Mouse (Mus musculus) kidney, postnatal 36 days (tissue): ENCODE data around the gene Mid1.
A peak's percentile ranks its signal among the peaks of the same experiment; 100 is the strongest.
"Not testable (repeated sequence)": the region's sequence is repeated elsewhere in the genome, so short reads cannot be mapped to it uniquely, and the experiment has no call there.

Source experiments
- DNase-seq, 2 experiments: peaks; one replicate each; pipeline ENCODE4 v3.0.0; 2021 to 2022; ENCODE audit warnings: mixed read lengths in 2 of 2

Mid1 gene

GRCm38 (mm10) chrX:169972791-169973494 is 287.9 kb downstream of the Mid1 start:
- not testable (repeated sequence) for DNase-seq

- peak in 1 of 2 experiments; percentile 1 for DNase-seq
These were observed 288.8 kb downstream of the Mid1 start for GRCm38 (mm10) chrX:169973806-169974205.

DNA sequence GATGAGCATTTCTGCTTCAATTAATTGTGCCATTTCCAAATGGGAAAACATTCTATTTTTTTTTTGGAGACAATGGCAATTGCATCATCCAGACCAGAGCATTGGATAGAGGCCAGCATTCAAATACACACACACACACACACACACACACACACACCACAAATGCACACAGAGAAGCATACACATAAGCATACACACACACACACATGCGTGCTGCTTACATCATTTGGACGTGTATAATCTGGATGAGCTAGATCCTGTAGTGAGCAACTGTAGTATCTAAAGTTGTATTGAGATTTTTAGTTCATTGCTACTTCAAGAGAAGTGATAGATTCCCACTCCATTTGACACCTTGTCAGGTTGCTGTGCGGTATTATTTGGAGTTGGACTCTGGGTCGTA is 289.5 kb downstream of the Mid1 start:
- peak in 1 of 2 experiments; percentile 5 for DNase-seq

DNA sequence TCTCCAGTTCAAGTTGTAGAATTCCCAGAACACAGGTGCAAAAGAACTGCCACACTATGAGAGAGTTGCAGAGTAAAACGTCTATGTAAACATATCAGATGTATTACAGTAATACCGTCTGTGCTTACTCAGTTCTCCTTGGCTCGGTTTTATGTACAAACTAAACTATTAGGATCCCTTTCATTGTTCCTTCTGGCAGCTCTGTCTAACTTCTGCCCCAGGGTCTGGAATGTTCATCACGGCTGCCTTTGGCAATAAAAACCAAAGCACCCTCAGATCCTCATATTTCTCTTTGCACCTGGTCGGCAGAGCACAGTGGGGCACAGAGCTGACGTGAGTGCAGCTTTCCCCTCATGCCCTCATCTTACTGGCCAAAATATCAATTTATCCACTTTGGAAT is 290.0 kb downstream of the Mid1 start:
- DNase-seq: not testable (repeated sequence)

DNA sequence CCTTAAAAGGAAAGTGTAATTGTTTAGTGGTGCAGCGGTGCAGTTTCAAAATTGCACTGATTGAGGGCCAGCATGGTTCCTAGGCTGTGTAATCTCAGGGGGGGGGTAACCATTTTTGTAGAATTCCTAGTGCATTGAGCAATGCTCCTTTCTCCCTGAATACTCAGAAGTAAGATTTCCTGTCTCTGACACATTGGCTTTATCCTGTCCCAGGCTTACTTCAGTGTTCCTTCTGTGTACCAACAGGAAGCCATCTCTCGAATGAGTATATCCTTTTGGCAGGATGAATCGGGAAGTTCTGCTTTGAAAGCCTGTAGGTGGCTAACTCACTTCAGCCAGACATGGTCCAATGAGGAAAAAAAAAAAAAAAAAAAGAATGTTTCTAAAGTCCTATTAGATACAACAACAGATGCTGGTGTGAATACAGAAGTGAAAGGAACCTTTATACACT is 290.7 kb downstream of the Mid1 start:
- peak in 1 of 2 experiments; percentile 69 for DNase-seq

GRCm38 (mm10) chrX:169976340-169976739 is 291.3 kb downstream of the Mid1 start:
- not testable (repeated sequence) for DNase-seq

DNA sequence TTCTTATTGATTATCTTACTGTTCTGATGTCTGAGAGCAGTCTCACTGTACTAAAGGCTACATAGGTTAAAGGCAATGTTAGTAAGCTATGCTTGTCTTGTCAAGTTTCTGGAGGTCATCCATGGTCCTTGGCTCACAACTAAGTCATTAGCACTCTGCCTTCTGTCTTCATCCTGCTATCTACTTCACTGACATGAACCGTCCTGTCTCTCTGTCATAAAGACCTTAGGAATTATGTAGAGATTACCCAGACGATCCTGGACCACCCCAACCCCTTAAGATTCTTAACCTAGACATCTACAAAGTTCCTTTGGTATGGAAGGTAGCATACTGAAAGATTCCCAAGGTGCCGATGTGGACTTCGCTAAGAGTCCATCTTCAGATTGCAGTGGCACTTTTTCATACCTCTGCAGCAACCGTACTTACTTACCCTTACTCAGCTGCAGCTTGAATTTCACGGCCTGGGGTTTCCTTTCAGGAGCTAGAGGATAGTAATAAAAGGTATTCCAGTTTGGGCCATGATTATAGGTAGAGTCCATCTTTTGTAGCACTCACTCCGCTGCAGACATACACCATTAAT is 292.9 kb downstream of the Mid1 start:
- DNase-seq: not testable (repeated sequence)

GRCm38 (mm10) chrX:169978436-169979381 is 293.7 kb downstream of the Mid1 start:
- peak; percentile 55 to 82 for DNase-seq

DNA sequence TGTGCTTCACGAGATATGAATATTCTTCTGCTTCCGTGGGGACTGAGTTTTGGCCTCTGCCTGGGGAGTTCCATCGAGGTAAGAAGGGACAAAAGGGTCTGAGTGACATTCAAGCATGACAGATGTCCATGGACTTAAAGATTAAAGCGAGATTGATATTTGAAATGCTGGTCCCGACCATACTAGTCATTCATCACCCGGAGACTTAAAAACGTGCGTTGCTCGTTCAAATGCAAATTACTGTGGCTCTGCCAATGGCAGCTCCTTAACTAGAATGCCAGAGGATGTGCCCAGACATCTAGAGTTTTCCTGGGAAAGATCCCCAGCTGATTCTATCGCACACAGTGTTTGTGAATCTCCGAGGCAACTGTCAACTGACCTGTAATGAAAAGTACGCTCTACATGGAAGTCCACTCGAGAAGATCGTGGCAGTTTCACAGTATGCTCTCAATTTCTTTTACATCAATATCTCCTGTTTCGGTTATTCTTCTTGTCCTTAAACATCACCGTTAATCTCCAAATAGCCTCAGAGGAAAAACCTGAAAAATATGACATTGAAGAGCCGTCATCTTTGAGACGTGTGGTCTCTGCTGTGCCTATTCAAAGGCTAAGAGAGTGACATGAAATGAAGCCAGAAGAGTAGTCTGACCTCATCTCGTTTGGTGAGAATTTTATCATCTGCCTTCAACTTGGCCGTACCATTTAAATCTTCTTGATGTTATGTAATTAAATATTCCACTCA is 294.6 kb downstream of the Mid1 start:
- DNase-seq: peak in 1 of 2 experiments; percentile 9

DNA sequence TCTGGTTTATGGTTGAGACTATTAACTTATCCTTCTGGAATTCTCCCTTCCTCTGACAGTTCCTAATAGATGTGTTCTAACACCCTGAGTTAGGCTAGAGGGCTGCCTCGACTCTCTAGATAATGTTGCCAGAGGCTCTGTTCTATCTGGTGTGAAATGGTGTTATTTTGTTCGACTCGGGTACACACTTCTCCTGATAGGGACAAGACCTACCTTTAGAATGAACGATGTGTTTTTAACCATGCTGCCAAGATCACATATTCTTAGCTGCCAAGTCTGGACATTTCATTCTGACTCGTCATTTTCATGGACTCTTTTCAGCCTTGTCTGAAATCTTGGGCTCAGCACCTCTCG is 295.2 kb downstream of the Mid1 start:
- not testable (repeated sequence) for DNase-seq

- DNase-seq: no peak
These were observed 295.9 kb downstream of the Mid1 start for GRCm38 (mm10) chrX:169980809-169981289.

DNA sequence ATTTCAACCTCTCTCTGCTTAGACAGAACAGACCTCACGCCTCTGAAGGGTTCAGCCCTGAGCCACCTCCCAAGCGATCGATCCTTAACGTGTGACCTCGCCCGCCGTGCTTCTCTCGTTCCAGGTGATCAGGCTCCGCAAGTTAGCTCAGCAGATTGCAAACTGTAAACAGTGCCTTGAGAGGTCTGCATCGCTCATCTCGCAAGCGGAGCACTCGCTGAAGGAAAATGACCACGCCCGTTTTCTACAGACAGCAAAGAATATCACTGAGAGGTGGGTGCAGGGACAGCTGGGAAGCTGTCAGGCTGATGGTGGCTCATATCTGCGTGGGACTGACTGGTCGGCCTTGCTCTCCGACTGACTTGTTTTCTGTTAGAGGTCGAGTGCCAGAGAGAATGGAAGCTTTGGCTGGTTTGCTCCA is 296.8 kb downstream of the Mid1 start:
- not testable (repeated sequence) for DNase-seq

GRCm38 (mm10) chrX:169982606-169983400 is 297.8 kb downstream of the Mid1 start:
- DNase-seq: not testable (repeated sequence)

- not testable (repeated sequence) for DNase-seq
These were observed 298.6 kb downstream of the Mid1 start for GRCm38 (mm10) chrX:169983401-169984165.

DNA sequence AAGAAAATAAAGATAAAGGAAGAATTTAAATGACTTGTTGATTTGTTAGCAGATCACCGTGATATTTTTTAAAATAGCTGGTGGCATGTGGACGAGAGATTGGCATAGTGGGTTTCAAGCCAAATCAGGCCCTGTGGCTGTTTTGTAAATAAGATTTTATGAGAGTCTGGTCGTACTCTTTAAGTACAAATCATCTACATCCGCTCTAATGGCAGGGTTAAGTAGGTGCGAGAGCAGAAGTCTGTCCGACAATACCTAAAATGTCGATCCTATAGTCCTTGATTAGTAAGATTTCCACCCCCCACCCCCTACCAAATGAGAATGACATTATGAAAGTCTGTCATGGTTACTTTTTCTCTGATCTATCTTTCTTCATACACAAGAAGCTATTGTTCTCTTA is 299.3 kb downstream of the Mid1 start:
- not testable (repeated sequence) for DNase-seq

DNA sequence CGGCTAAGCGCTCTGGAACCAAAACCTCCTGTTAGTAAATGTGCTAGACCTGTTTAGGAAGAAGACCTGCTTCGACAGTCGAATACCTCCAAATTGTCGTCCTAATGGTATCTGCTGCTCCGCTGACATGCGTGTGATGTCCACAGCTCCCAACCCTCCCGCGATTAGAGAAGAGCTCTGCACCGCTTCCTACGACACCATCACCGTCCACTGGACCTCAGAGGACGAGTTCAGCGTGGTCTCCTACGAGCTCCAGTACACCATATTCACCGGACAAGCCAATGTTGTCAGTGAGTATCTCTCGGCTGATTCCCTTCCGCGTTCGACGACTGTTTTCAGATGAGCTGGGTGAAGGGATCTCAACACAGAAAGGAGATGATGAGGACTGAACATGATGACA is 299.9 kb downstream of the Mid1 start:
- not testable (repeated sequence) for DNase-seq

DNA sequence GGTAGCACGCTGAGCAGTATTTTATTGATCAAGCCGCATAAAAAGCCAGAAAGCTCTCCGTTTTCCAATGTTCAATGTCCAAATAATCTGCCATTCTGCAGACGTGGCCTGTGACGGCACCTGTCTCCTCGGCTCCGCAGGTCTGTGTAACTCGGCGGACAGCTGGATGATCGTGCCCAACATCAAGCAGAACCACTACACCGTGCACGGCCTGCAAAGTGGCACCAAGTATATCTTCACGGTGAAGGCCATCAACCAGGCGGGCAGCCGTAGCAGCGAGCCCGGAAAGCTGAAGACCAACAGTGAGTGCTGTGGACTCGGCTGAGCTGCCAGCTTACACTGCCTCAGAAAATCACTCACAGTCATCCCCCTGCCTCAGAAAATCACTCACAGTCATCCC is 300.8 kb downstream of the Mid1 start:
- DNase-seq: not testable (repeated sequence)

DNA sequence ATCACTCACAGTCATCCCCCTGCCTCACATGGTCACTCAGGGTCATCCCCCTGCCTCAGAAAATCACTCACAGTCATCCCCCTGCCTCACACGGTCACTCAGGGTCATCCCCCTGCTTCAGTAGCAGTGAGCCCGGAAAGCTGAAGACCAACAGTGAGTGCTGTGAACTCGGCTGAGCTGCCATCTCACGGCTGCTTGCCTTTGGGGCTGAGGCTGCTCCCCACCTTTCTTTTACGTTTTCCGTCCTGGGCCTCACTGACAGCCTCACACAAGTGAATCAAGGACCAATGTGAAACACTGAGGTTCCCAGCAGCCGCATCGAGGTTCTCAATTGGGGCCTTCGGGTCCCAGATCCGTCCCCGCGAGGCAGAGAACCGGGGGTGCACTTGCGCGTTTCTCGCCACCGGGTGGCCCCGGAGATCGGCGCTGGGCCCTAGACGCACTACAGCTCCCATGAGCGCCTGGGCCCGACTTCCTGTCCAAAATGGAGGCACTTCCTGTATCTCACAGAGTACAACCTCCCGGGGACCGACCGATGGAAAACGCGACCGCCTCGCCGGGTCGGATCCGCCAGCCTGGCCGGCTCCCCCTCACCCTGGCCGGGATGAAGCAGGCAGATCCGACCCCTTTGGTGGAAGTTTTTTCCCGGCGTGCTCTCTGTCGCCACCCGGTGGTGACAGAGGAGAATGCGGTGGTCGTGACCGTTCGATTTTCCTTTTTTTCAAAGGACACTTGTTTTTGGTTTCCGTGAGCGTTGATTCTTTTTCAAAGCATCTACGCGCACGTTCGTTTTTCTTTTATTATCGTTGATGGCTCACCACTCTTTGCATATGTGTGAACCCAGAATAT is 301.7 kb downstream of the Mid1 start:
- DNase-seq: peak; percentile 80 to 86

DNA sequence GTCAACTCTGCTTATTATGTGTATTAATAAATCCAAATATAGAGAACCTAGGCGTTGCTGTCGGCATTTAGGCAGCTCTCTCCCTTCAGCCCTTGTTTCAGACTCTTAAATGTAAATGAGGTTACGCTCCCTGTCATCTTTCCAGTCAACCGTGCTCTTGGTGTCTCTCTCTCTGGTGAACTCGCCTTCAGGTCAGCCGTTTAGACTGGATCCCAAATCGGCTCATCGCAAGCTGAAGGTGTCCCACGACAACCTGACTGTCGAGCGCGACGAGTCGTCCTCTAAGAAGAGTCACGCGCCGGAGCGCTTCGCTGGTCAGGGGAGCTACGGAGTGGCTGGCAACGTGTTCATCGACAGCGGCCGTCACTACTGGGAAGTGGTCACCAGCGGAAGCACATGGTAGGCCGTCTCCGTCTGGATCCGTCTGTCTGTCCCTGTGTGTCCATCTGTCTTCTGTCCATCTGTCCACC is 302.4 kb downstream of the Mid1 start:
- not testable (repeated sequence) for DNase-seq
